Mouse (Mus musculus) adrenal gland, postnatal 36 days (tissue): ENCODE data around the gene Slc6a20a. TPM values are rescaled to one million over a fixed set of nuclear protein-coding genes. Genes with fewer than 3 reads are reported as not detected.
"Not testable (repeated sequence)": the region's sequence is repeated elsewhere in the genome, so short reads cannot be mapped to it uniquely, and the experiment has no call there.

Experiments used
- DNase-seq, 2 experiments: peaks; one replicate each; pipeline ENCODE4 v3.0.0; 2021; ENCODE audit warnings: mixed read lengths in 1 of 2
- long read RNA-seq, 2 experiments: library from polyadenylated mRNA; stranded (forward); transcript quantifications; one replicate each; pipeline ENCODE4 v2.0.0; 2021; ENCODE audit warnings: borderline sequencing depth in 2 of 2
- total RNA-seq, 2 experiments: library from RNA; stranded (reverse); gene quantifications; 2 replicates each; pipeline ENCODE4 v1.2.3; 2021

Gene Slc6a20a
- under 1 TPM in 1 of 2 experiments, not detected in 1; 0.07 TPM for total RNA-seq
- long read RNA-seq, experiment 1 = 0 reads
- long read RNA-seq, experiment 2 = 0 reads

DNA sequence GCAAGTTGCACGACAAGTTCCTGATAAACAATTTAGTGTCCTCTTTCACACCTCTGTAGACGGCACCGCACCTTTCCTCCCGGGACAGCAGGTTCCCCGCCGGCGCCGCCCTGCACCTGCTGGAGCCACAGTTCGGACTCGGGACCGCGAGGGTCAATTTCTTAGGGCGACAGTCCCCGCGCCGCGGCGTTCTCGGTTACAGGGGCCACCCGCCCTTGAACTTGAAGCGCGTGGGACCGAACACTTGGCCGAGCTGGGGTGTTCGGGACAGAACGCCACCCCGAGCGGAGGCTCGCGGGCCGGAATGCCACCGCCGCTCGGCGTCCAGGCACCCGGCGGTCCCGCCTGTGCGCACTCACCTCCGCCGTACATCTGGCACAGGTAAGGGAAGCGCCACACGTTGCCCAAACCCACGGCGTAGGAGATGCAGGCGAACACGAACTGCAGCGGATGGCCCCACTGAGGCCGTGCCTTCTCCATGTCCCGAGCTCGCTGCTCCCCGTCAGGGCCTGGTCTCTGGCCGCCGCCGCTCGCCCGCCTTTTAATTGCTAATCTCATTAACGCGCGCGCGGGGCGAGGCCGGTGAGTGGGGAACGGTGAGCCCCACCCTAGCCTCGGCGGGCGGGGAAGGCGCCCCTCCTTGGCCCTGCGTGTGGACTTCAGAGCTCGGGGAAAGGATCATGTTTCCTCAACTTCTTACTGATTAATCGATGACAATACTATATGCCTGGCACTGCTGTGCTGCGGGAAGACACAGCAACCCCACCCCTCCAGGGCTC lies at the start of gene Slc6a20a, which contains the start of gene Ccr9:
Gene Slc6a20a (minus strand): TSS at position 559 of the 779 bp plus-strand sequence.
Gene Ccr9 (plus strand): TSS at position 113 of the 779 bp plus-strand sequence.
- peak in 1 of 2 experiments; percentile 10 for DNase-seq

DNA sequence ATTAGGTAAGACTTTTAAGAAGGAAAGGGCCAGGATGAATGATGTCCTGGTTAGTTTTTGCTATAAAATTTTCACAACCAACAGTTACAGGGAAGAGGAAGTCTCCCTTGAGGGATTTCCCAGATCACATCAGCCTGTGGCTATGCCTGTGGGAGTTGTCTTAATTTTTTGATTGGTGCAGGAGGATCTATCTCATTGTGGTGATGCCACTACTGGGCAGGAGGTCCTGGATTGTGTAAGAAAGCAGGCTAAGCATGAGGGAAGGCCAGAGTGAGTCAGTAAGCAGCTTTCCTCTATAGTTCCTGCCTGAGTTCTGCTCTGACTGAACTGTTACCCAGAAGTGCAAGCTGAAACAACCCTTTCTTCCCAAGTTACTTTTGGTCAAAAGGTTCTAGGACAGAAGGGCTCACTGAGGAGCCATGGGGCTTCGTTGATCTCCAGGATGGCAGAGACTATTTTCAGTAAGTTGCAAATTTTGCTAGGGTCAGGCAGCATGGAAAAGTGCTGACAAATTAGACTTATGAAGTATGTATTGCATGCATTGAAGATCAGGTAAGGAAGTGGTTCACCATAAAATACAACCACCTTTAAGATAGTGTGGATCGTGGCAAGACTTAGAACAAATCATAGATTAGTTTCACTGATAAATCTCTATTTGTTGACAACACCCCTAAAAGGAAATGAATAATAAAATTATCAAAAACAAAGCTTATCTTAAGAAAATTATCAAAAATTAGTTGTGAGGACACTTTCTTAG lies 44.2 kb upstream of the Slc6a20a start:
- no peak for DNase-seq

DNA sequence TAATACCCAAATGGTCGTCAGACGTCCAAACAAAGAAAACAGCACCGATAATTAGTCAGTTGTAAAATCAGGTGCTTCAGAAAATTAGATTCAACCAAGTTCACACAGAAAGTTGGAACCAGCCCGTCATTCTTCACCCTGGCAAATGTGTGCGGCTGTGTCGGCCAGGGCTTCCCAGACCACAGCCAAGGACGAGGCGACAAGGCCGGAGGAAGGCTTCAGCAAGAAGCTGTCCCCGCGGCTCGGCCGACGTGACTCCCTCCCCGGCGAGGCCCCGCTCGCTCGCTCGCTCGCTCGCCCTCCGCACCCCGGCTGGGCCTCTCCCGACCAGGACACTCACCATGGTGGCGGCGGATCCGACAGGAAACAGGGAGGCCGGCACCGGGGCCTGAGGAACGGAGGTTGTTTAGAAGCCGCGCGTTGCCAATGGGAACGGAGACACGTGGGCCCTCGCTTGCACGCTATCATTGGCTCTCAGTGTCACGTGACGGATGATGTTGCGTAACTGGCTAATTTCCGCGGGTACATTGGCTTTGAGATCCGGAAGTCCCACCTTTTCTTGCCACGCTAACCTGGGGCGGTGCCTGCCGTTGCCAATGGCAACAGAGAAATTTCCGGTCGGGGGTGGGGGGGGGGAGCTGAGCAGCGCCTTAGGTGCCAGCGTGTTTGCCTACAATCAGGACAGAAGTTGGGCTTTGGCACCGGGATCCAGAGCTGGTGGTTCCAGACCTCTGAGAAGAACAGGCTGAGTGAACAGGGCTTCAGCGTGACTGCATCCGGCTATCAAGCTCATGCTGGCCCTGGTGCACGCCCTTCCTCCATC lies 38.7 kb upstream of the Slc6a20a start, which contains the start of gene Lztfl1:
Gene Lztfl1 (minus strand): TSS at position 512 of the 823 bp plus-strand sequence.
- peak; percentile 97 for DNase-seq

DNA sequence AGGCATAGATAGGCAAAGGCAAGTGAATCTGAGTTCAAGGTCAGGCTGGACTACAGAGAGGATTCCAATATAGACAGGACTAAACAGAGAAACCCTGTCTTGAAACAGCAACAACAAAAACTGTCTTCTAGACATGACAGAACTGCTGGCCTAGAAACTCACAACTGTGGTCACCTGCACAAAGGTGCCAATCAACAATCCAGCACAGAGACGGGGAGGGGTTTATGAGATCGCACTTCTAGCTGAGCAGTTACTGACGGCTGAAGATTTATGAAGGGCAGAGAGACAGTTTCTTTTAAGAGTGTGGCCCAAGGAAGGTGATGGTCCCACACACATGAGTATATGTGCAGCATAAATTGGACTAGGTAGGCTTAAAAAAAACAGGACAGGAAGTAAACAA lies 37.6 kb upstream of the Slc6a20a start:
- DNase-seq = no peak

DNA sequence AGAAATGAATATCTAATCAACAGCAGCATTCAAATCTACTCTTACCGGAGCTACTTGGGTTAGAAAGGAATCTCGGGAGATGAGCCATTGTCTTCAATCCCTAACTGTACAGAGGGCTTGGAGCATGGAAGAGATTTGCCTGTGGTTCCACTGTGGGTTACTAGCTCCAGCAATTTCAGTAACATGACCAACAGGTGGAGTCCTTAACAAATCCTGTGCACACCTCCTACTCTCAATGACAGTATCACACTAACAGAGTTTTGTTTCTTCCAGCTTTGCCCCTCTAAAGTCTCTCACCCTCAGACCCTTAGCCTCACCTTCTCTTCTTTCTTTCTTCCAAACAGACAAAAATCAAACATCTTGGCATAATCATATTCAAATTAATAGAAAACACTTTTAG lies 34.4 kb upstream of the Slc6a20a start:
- DNase-seq = no peak

DNA sequence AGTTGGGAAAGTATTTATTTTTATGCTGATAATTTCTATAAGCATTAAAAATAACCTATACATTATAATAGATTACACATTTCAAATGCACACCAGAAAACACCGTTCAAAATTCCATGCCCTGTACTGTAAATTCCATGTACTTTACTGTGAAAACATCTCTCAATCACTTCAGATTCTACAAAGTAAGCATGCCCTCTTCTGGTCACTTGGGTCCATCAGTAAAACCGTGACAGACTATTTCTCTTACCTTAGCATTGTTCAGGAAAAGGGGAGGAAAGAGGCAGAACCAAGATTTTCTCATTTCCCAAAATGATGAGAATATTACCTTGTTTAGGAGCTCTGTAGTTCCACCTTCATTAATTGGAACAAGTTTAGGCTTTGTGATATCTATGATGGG lies 30.5 kb upstream of the Slc6a20a start:
- DNase-seq = no peak

DNA sequence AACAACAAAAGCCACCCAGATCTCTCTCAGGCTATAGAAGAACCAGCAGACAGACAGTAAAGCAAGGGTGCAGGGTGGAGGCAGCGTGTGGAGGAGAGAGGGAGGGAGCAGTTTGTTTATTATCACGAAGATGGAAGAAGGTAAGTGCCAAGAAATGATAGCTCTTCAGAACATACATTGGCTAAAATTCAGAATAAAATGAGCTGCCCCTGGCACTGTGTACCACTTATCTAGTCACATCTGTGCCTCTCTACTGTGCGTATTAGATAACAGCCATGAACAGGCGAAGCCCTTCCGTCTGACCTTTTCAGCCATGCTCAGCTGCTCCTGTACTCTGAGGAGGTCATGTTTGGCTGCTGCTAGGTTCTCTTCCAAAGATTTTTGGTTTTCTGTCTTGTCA lies 23.1 kb upstream of the Slc6a20a start:
- no peak for DNase-seq

DNA sequence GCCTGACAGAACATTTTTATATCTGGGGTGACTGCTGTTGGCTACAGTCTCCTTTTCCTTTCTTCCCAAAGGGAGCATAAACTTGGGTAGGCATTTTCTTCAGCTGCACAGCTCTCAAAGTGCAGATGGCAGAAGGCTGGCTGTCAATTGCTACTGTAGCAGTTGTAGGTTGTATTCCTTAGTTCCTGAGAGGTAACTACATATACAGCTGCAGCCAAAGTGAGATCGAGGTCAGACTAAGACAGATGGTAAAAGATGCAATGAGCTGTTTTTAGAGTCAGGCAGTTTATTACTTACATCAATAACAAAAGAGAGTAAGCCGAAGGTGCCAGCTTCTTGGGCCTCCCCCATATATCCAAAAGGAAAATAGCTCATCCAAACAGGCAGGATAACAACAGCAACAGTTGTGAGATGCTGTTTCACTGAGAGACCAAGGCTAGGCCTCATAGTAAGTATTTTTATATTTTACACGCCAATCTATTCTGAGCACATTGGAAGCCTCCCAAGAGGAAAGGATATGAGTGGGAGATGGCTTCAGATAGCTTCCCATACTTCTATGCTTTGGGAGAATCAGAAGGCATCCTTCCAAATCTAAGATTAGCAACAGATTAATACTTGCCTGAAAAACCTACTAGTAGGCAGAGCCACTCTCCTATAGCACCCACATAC lies 17.1 kb upstream of the Slc6a20a start:
- no peak for DNase-seq

DNA sequence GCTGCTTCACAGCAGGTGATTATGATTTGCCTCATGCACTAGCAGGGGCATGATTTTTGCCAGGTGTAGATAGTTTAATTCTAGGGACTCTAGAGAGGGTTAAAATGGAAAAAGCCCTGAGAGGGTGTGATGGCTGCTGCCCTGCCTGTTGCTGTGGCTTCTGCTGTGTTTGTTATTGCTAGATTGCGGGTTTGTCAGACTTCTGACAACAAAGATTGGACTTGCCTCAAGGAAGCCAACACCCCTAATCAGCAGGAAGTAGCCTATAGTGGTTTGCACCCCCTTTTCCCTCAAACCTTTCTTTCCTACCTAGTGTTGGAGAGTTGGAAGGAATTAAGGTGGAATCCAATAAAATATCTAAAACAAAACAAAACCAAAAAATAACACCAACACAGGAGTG lies 9.5 kb upstream of the Slc6a20a start:
- no peak for DNase-seq

DNA sequence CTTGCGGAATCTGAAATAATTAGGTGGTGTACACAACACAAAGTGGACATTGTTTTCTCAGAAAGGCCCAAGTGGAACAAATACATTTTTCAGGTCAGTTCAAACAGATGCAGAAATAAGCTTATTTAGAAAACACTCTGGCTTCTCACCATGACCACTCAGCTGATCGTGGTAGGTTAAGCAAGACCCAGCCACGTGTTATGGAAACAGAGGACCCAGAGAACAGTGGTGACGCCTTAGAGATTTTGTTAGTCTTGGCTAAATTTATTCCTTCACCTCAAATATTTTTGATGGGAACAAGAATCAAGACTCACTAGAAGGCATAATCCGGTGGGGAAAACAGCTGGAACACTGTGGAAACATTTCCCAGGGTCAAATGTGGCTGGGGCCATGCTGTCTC lies 7.5 kb upstream of the Slc6a20a start:
- no peak for DNase-seq

DNA sequence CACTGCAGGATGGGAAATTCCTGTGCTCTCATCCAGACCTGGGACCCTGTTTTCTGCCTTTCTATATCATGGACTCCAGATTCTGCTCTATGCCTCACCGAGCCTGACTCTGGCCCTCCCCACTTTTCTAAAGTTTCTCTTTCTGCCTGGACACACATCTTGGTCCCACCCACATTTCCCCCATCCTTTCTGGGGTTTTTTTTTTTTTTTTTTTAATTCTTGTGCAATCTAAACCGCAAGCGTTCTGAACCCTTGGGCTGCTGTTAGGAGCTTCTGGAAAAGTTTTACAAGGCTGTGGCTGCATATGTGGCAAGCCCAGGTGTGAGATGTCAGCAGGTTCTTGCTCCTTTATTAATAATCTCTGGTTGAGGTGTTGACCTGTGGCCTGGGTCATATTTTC lies 5.0 kb upstream of the Slc6a20a start:
- DNase-seq = no peak

DNA sequence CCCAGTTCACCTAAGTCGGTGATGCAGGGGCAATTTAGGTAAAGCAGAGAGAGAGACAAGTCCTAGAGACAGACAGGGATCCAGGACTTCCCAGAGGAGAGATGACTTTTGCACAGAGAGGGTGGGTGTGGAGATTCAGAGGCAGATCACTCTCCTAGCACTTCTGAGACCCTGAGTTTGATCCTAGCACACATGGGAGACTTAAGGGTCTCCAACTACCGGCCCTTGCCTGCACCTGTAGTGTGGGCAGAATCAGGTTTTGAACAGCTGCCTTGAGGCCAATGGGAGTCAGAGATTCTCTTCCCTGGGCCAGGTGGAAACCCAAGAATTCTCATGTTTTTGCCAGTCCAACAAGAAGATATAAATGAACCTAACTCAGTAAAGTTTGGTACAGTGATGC lies 513 bp upstream of the Slc6a20a start:
- DNase-seq = no peak

DNA sequence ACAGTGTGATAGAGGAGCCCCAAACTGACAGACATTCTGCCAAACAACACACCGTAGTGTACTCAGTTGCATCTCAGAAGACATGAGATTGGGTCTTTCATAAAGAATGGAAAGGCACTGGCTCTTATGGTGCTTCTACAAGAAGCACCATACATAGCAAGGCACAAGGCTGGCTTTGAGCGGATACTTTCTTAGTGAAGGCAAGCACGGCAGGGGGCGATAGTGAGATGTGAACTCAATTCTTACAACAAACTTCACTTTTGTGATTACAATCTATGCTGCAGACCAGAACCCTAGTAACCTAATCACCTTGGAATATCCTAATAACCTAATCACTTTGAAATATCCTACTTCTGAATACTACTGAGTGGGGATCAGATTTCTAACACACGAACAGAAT lies 13.0 kb downstream of the Slc6a20a start:
- DNase-seq = peak; percentile 49 to 62

DNA sequence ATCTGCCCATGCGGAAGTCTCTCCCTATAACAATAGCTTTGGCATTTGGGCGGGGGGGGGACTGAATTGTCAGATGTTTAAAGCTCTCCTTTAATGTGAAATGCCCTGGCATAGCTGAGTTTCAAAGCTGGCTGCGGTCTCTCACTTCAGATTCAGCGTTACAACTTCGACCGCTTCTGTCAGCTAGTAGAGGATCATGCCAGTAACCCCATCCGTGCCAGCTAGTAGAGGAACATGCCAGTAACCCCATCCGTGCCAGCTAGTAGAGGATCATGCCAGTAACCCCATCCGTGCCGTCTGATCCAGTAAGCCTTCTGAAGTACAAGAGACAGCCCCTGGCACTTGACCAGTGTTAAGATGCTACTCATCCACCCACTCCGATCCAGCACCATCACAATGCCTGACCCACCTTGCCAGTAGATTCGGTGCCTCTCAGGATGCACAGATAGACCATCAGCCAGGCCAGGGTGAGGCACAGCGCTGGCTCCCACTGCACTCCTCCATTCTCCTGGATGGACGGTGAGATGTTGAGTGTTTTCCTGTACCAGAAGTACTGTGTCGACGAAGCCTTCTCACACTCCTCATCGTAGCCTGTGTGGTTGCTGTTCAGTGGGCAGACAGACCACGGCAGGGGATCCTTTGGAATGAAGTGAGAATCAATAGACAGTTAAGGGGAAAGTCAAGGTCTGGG lies 18.6 kb downstream of the Slc6a20a start:
- not testable (repeated sequence) for DNase-seq

DNA sequence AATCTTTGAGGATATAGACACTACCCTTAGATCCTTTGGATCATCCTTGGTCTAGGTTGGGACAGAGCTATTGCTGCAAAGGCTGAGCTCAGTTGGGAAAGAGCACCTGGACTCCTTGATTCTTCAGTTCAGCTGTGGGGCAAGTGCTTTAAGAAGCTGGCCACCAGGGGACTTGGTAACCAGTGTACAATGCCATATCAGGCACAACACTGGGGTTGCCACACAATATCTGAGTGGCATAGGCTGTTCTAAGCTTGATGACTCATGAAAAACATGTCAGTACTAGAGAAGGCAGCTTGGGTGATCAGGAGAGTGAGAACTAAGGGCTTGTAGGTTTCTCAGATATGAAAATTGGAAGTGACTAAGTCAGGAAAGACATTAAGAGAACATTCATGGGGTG lies 19.7 kb downstream of the Slc6a20a start:
- DNase-seq = no peak

DNA sequence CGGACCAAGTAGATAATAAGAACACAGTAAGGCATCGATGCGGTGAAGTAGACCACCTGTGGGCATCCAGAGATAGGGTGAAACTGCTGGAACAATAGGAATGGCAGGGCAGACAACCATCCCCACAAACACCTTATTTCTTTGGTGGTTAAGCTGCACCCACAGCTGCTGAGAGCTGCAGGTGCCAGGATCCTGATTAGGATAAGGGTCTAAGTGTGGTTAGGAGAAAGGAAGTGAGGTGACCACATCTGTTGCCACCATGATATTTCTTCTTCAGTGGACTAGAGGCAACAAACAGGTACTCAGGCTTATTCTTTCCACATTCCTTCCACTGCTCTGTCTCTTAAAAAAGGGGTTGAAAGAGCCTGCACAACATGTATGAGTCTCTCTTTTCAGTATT lies 21.2 kb downstream of the Slc6a20a start:
- no peak for DNase-seq

DNA sequence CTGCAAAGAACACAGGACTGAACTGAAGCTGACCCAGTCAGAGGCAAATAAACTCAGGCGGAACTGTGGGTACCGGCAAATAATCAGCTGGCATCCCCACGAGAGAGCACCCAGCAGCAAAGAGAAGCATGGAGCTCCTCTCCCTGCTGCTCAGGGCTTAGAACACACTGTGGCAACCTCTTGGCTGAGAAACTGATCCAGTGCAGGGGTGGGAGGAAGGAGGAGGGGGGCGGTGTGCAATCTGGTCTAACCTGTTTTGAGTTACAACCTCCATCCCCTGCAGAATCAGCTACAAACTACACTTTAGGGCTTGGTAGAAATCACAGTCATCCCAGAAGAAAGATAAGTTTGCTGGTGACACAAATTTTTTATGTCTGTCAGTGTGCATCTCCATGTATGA lies 27.3 kb downstream of the Slc6a20a start:
- DNase-seq = no peak

DNA sequence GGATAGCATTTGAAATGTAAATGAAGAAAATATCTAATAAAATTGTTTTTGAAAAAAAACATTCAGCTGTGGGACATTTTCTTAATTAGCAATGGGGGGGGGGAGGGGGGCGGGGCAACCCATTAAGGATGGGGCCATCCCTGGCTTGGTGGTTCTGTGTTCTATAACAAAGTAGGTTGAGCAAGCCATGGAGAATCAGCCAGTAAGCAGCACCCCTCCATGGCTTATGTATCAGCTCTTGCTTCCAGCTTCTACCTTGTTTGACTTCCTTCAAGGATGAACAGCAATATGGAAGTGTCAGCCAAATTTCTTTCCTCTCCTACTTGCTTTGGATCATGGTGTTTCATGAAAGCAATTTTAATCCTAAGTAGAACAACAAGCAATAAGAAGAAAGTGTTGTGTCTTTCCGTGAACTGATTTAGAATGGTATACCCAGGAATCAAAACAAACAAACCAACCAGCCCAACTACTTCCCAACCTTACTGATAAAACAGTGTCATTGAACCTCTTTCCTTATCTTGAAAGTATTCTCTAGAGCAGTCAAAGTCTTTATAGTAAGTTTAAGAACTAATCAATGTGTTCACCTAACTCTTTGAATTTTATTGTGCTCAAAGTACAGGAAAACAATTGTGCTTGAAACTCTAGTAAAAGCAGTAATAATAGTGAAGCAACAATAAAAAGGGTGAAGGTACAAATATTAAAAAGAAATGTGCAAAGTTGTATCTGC lies 28.7 kb downstream of the Slc6a20a start:
- DNase-seq = no peak

DNA sequence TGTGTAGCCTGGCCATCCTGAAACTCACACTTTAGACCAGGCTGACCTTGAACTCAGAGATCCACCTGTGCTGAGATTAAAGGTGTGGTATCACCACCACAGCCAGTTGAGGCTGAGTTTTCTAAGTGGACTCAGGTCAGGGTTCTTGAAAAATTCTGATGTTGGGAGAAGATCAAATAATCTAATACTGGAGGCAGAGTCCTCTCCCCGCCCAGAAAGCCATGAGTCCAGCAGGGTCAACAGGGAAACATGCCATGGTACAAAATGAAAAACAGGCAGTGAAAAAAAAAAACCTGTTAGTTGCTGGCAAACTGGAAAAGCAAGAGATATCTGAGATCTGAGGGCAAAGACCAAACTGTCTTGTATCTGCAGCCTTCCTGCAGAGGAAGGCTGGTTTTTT lies 38.6 kb downstream of the Slc6a20a start:
- DNase-seq = no peak

DNA sequence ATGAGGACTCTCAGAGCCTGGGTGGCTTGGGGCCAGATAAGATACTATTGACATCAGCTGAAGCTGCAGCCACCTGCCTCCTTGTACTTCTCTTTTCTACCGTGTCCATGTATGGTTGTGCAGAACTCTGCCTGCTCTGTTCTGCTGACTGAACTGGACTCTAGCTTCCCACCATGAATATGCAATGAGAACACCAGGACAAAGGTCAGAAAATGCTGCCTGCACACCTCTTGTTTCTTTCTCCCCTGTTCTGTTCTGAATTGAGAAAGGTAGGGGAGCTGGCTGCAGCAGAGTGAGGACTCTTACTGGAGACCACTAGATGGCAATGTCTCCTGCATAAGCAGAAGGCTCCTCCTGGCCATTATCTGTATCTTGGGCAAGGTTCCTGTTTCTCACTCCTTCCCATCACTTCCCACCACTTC lies 40.0 kb downstream of the Slc6a20a start:
- DNase-seq = peak; percentile 22 to 43
